In genomic region chr14:46019240-46020025, GRCm38 (mm10) we compare ENCODE assay signal across 11 mouse cellular contexts.
A peak's percentile ranks its signal among the peaks of the same experiment; 100 is the strongest.
DNase-seq lines count a peak whose midpoint lies in the region; ATAC-seq and TF ChIP-seq lines count a peak whose summit lies in the region.
"Had no signal": no experiment of that assay in that cellular context is flagged by ENCODE, and none has a peak within 500 bp of the region (broad histone marks: within the 10 kb centered on the region; RNA-seq: fewer than 3 reads in every experiment).

No protein-coding gene starts in this region.

- no peak overlapping the region for H3K27ac ChIP-seq in kidney, postnatal 0 days
- H3K27ac ChIP-seq in embryonic facial prominence, embryonic 13.5 days, result peak overlapping the region; percentile 85
- H3K27ac ChIP-seq in small intestine, adult 2 months (ENCODE audit: insufficient read depth, low read depth, low read length), result 0 out of 2 replicates have a peak overlapping the region, but pooled peaks have one; percentile 92
- no peak overlapping the region for H3K27ac ChIP-seq in liver, embryonic 12.5 days
- no peak overlapping the region for H3K27ac ChIP-seq in forebrain, embryonic 12.5 days
- H3K27ac ChIP-seq: midbrain, embryonic 15.5 days had no signal

- no peak for TF ChIP-seq CTCF in kidney, postnatal 0 days (IDR thresholded peaks at IDR 0.05; ENCODE audit: low read depth)
- TF ChIP-seq CTCF in small intestine, adult 2 months (IDR thresholded peaks at IDR 0.05; ENCODE audit: extremely low read depth, insufficient read length, insufficient replicate concordance, low read depth, low read length), result no peak

- H3K4me1 ChIP-seq in kidney, postnatal 0 days (replicated peaks; ENCODE audit: insufficient read depth, low read length), result peaks cover 3% of the 10 kb centered on the region; the same call in 1 of the 2 replicates
- peaks cover 46% of the 10 kb centered on the region for H3K4me1 ChIP-seq in embryonic facial prominence, embryonic 13.5 days
- peaks cover 23% of the 10 kb centered on the region for H3K4me1 ChIP-seq in small intestine, adult 2 months (ENCODE audit: control insufficient read depth, insufficient read depth, insufficient read length, low read length)
- H3K4me1 ChIP-seq in liver, embryonic 12.5 days, result peaks cover 7% of the 10 kb centered on the region; the same call in 1 of the 2 replicates
- H3K4me1 ChIP-seq in forebrain, embryonic 12.5 days, result 0 out of 2 replicates have a peak, but pooled peaks cover 4% of the 10 kb centered on the region
- H3K4me1 ChIP-seq: midbrain, embryonic 15.5 days had no signal

- DNase-seq in kidney, postnatal 0 days (ENCODE audit: low spot score), result peak; percentile 86
- DNase-seq in kidney, postnatal 25 days, result no peak
- peak; percentile 34 to 56 for DNase-seq in kidney, postnatal 4 days
- DNase-seq: adrenal gland, postnatal 10 days; cerebellum, adult 9-11 months; thymus, adult 2 months had no signal

- WGBS in kidney, postnatal 0 days, result 20% methylated on average over 14 of the region's 14 CpGs
- WGBS in embryonic facial prominence, embryonic 13.5 days, result 15% methylated on average over 14 of the region's 14 CpGs
- WGBS in small intestine, adult 2 months, result 77% methylated on average over 14 of the region's 14 CpGs
- WGBS in liver, embryonic 12.5 days (ENCODE audit: insufficient replicate concordance), result 70% methylated on average over 14 of the region's 14 CpGs
- WGBS in forebrain, embryonic 12.5 days, result 72% methylated on average over 14 of the region's 14 CpGs

- H3K9ac ChIP-seq in kidney, postnatal 0 days (ENCODE audit: low read depth, low read length), result no peak overlapping the region
- H3K9ac ChIP-seq in embryonic facial prominence, embryonic 13.5 days, result no peak overlapping the region
- no peak overlapping the region for H3K9ac ChIP-seq in liver, embryonic 12.5 days
- no peak overlapping the region for H3K9ac ChIP-seq in forebrain, embryonic 12.5 days
- H3K9ac ChIP-seq: midbrain, embryonic 15.5 days had no signal

- H3K4me3 ChIP-seq in kidney, postnatal 0 days (replicated peaks; ENCODE audit: low read depth, low read length), result no peak overlapping the region
- H3K4me3 ChIP-seq in embryonic facial prominence, embryonic 13.5 days, result no peak overlapping the region
- no peak overlapping the region for H3K4me3 ChIP-seq in small intestine, adult 2 months (ENCODE audit: low read depth, low read length)
- H3K4me3 ChIP-seq in liver, embryonic 12.5 days, result no peak overlapping the region
- H3K4me3 ChIP-seq in forebrain, embryonic 12.5 days (replicated peaks), result no peak overlapping the region
- H3K4me3 ChIP-seq: midbrain, embryonic 15.5 days had no signal

- no peaks in the 10 kb centered on the region for H3K27me3 ChIP-seq in kidney, postnatal 0 days (ENCODE audit: insufficient read depth, low read length)
- H3K27me3 ChIP-seq in embryonic facial prominence, embryonic 13.5 days, result peaks cover 11% of the 10 kb centered on the region
- no peaks in the 10 kb centered on the region for H3K27me3 ChIP-seq in small intestine, adult 2 months (ENCODE audit: control insufficient read depth, insufficient read depth, low read length)
- H3K27me3 ChIP-seq in liver, embryonic 12.5 days (replicated peaks), result no peaks in the 10 kb centered on the region
- H3K27me3 ChIP-seq in forebrain, embryonic 12.5 days, result no peaks in the 10 kb centered on the region
- H3K27me3 ChIP-seq: midbrain, embryonic 15.5 days had no signal

- H3K9me3 ChIP-seq in kidney, postnatal 0 days (replicated peaks; ENCODE audit: low read length), result no peaks in the 10 kb centered on the region
- H3K9me3 ChIP-seq in embryonic facial prominence, embryonic 13.5 days, result no peaks in the 10 kb centered on the region
- no peaks in the 10 kb centered on the region for H3K9me3 ChIP-seq in liver, embryonic 12.5 days (replicated peaks)
- no peaks in the 10 kb centered on the region for H3K9me3 ChIP-seq in forebrain, embryonic 12.5 days
- H3K9me3 ChIP-seq: midbrain, embryonic 15.5 days had no signal

- TF ChIP-seq POLR2A in small intestine, adult 2 months (IDR thresholded peaks at IDR 0.05; ENCODE audit: low read depth, low read length), result no peak

- ATAC-seq in kidney, postnatal 0 days (replicated peaks; ENCODE audit: low FRiP score, low read depth), result 0 out of 2 replicates have a peak, but pooled peaks have one; percentile 31
- ATAC-seq in embryonic facial prominence, embryonic 13.5 days (ENCODE audit: insufficient number of reproducible peaks, insufficient read depth, low FRiP score, low TSS enrichment, low read depth), result peak; percentile 69
- no peak for ATAC-seq in liver, embryonic 12.5 days
- no peak for ATAC-seq in forebrain, embryonic 12.5 days (ENCODE audit: low FRiP score)
- ATAC-seq: midbrain, embryonic 15.5 days had no signal

- no peak overlapping the region for H3K4me2 ChIP-seq in kidney, postnatal 0 days (ENCODE audit: low read length)
- H3K4me2 ChIP-seq in embryonic facial prominence, embryonic 13.5 days, result peak overlapping the region; percentile 44
- H3K4me2 ChIP-seq in liver, embryonic 12.5 days, result no peak overlapping the region
- H3K4me2 ChIP-seq in forebrain, embryonic 12.5 days, result no peak overlapping the region
- H3K4me2 ChIP-seq: midbrain, embryonic 15.5 days had no signal

- H3K36me3 ChIP-seq in kidney, postnatal 0 days (ENCODE audit: insufficient read depth, low read length), result no peaks in the 10 kb centered on the region
- no peaks in the 10 kb centered on the region for H3K36me3 ChIP-seq in embryonic facial prominence, embryonic 13.5 days
- H3K36me3 ChIP-seq in small intestine, adult 2 months (ENCODE audit: control insufficient read depth, insufficient read depth, low read length), result no peaks in the 10 kb centered on the region
- no peaks in the 10 kb centered on the region for H3K36me3 ChIP-seq in liver, embryonic 12.5 days
- H3K36me3 ChIP-seq in forebrain, embryonic 12.5 days (replicated peaks), result no peaks in the 10 kb centered on the region
- H3K36me3 ChIP-seq: midbrain, embryonic 15.5 days had no signal

Comparison
In these comparisons a context has a peak if more than half of its experiments do, and no peak if none do; other contexts are left out.
1. DNase-seq: peak in kidney, postnatal 0 days (single experiment) and kidney, postnatal 4 days (2 of 2); none in kidney, postnatal 25 days (0 of 2).
2. ATAC-seq: peak in kidney, postnatal 0 days (single experiment) and embryonic facial prominence, embryonic 13.5 days (single experiment); none in liver, embryonic 12.5 days (single experiment) and forebrain, embryonic 12.5 days (single experiment).
3. H3K27ac ChIP-seq: peak in embryonic facial prominence, embryonic 13.5 days (single experiment) and small intestine, adult 2 months (single experiment); none in kidney, postnatal 0 days (single experiment), liver, embryonic 12.5 days (single experiment) and forebrain, embryonic 12.5 days (single experiment).